Mouse (Mus musculus) urinary bladder, postnatal 36 days (tissue): ENCODE measurements around the gene Ubtf.
"Not testable (repeated sequence)": the region's sequence is repeated elsewhere in the genome, so short reads cannot be mapped to it uniquely, and the experiment has no call there.

ENCODE experiments used
- DNase-seq, 2 experiments: peaks; one replicate each; pipeline ENCODE4 v3.0.0; 2022; ENCODE audit warnings: low spot score in 2 of 2, mixed read lengths in 1 of 2

Gene Ubtf

DNA sequence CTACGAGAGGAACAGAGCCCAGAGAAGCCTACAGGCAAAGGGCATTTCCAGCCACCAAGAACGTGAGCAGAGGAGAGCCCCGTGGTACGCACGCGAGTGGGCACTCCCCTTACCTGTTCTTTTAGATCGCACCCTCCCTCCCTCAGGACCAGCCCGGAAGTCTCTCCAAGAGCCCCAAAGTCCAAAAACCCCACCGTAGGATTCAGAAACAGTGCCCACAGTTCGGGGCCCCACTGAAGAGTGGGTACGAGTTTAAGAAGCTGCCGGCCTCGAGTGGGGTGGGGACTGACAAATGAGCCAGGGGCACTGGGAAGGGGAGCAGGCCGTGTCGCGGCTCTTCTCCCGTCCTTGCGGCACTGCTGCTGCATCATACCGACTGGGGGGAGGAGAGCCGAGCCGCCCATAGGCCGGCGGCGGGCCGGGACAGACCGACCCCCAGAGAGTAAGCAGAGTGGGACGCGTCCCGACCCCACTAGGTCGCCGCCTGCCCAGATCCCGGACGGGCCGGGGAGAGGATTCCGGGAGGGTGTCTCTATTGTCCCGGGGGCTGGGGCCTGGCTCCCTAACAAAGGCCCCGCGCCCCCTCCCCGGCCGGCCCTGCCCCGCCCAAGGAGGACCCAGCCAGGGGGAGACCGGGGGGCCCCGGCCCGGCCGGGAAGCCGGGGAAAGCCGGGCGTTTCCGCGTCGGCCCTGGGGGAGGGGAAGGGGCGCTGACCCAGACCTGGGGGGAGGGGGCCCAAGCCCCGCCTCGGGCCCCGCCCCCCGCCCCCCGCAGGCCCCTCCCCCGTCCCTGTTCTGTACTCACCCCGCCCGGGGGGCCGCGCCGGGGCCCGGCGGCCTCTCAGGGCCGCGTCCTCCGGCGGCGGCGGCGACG lies 23.7 kb downstream of the Ubtf start:
- peak; percentile 39 to 40 for DNase-seq

DNA sequence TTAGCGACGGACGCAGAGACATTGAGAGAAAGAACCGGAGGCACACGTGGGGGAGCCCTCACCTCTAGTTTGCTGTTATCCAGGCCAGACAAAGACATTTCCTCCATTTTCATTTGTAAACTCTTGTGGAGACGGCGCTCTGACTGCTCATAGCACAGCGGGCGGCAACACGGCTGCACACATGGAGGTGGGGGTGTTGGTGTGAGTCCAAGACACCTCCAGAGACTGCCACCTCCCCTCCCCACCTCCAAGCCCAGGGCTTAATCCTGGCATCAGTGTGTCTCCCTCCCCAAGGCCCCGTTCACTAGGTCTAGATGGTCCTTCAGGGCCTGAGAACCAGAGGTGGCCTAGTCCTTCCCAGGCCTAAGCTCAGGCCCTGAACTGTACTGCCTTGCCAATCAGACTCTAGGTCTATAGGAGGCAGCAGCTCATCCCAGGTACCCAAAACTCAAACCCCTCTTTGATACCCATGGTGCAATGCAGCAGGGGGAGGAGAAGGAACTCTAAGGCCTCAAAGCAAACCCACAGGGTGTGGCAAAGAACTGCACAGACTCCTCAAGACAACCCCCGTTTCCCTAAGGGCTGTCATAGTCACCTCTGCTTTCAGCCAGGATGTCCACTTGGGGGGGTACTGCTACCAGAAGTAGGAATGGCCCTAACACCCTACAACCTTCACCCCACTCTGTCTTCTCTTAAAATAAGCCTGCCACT lies 24.5 kb downstream of the Ubtf start:
- peak in 1 of 2 experiments; percentile 36 for DNase-seq

DNA sequence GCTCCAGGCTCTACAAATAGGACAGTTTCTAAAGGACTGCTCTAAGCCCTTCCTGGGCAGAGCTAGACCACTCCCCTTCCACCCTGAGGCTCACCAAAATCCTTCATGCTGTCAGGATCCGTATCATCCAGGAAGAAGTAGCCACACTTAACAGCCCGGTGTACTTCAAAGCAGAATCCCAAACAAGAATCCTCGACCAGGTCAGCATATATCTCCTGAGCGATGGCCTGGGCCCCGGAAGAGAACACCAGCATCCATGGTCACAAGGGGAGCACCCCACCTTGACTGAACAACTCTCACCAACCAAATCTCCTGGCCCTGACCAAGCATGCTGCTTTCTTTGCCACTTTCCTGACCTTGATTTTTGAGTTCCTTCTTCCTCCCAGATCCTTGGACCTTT lies 25.1 kb downstream of the Ubtf start:
- DNase-seq = no peak

DNA sequence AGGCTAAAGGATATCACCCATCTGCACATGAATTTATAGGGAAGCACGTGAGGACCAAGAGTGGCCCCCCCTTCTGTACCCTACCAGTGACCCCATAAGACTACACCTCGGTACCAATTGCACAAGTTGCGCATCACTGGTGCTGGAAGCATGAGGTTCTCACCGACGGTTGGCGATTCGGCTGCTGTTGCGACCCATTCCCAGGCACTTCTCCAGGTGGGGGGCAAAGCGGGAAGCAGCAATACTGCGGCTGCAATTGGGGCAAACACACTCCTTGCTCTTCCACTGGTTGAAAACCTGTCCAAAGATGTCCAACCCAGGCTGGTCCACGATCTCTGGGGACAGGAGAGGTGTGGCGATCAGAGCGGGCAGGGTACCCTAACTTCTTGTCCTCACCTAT lies 25.6 kb downstream of the Ubtf start:
- no peak for DNase-seq

DNA sequence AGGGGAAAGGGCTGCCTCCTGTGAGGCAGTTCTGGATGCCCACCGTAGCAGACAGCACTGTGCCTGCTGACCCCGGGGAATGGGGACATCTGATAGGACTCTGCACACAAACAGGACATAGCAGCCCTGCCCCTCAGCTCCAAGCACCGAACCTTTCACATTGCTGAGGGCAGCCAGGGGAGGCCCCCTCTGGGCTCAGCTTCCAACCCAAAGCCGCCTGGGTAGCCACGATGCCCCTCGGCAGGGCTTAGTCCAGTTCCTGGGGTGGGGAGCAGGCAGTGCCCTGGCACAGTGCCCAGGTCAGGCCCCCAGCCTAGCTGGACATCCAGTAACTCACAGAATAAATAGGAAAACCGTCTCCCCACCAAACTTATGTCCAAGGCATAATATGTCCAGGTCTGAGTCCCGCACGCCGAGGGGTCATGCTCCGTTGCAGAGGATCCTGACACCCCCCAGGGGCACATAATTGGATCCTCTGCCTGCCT lies 28.4 kb downstream of the Ubtf start:
- DNase-seq = no peak

DNA sequence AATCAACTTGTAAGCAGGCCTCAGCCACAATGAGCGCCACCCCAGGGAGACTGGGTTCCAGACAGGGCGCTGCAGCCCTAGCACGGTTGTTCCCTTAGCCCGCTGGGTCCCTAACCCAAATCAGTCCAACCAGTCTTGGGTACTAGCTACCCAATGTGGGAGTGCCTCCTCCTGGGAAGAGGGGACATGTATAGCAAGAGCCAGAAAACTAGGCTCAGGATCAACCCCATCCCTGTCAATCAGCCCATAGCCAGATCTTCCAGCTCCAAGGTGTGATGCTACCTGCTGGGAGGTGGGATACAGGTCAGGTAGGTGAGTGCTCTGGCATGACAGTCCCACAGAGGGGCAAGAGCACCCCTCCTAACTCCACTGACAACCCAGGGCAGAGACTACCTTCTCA lies 29.4 kb downstream of the Ubtf start:
- no peak for DNase-seq

DNA sequence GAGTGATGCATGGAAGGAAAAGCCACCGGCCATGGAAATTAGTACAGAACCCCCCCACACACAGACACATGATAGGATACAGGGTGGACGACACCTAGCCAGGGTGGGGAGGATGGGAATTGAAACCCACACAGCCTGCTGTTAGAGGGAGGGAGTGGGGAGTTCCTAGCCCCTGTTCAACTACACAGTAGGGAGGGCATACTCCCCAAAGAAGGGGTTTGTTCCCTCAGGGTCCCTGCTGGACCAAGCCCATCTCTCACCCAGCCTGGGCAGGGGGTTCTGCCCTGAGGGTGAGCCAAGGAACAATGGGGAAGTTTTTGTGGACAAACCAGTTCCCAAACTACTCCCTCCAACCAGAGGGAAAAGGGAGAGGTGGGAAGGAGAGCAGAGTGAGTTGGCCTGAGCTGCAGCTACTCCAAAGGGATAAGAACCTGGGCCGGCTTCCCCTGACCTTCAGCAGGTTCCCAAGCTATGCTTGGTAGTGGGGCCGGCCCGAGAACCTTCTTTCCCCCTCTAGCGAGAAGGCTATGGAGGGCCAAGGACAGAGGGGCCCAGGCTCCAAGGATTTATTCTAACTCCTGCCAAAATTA lies 29.9 kb downstream of the Ubtf start:
- no peak for DNase-seq

DNA sequence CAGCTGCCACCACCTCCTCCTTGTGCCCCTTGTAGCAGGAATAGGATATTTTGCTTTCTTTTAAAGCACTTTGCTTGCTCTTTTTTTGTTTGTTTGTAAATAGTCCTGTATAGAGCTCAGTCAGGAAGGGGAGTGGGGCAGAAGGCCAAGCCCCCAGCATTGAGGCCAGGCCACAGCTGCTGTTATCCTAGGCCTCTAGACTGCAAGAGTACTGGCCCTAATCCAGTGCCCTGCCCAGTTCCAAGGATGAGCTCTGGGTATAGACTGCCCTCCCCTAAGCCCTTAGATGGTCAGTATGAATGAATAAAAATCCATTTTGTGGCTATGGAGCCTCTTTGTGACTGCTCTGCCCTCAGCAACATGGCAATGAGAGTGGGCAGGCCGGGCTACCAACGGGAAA lies 30.6 kb downstream of the Ubtf start:
- DNase-seq = no peak

DNA sequence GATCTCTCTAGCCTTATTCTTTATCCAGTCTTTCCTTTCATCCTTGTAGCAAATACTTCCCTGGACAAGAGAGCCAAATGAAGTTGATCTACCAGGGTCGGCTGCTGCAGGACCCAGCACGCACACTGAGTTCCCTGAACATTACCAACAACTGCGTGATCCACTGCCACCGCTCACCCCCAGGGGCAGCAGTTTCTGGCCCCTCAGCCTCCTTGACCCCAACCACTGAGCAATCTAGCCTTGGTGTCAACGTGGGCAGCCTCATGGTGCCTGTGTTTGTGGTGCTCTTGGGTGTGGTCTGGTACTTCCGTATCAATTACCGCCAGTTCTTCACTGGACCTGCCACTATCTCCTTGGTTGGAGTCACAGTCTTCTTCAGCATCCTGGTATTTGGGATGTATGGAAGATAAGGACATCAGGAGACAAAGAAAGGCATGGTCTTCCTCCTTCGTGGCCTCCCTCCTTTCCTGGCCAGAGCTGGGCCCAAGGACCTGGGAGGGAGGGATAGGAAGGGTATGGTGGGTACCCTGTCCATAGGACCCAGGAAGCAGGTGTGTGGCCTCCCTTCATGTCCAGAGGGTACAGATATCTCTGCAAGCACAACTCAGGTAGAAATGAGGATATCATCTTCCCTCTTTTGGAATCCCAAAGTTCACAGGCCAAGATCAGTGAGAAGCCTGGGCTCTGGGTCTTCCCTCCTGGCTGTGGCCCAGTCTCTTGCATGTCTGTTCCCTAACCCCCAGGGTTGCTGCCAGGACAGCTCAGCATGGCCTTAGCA lies 31.3 kb downstream of the Ubtf start:
- DNase-seq = no peak

DNA sequence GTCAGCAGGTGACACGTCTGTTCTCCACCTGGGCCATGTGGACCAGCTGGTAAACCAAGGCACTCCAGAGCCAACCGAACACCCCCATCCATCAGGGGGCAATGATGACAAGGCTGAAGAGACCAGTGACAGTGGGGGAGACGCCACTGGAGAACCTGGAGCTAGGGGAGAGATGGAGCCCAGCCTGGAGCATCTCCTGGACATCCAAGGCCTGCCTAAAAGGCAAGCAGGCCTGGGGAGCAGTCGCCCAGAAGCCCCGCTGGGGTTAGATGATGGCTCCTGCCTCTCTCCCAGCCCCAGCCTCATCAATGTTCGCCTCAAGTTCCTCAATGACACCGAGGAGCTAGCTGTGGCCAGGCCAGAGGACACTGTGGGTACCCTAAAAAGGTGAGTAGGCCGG lies 32.1 kb downstream of the Ubtf start:
- no peak for DNase-seq

DNA sequence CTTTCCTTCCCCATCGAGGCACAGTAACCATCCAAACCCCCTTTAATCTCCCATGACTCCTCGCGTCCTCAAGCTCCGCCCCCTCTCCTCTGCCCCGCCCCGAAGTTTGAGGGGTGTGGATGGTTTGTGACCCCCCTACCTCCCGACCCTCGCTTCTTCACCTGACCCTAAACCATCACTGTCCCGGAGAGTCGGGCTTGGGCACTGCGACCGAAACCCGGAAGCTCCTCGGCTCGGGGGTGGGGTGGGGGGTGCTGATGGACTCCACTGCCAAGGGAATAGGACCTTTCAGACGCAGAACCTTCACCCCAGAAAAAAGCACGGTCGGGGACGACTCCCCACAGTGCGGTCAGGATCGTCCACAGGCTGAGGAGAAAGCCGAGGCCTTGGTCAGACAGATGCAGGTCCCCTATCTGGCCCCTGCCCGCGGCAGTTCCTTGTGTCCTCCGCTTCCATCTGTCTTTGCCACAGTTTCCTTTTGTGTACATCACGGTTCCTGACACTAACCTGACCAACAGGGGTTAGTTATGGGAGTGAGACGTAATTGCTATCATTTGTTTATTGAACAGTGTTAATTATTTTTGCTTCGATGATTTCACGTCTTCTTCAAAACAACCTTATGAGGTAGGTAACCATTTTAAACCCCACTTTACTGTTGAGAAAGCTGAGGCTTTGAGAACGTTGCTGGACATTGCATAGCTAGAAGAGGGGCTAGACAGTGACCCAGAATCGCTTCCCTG lies 34.3 kb downstream of the Ubtf start:
- no peak for DNase-seq

DNA sequence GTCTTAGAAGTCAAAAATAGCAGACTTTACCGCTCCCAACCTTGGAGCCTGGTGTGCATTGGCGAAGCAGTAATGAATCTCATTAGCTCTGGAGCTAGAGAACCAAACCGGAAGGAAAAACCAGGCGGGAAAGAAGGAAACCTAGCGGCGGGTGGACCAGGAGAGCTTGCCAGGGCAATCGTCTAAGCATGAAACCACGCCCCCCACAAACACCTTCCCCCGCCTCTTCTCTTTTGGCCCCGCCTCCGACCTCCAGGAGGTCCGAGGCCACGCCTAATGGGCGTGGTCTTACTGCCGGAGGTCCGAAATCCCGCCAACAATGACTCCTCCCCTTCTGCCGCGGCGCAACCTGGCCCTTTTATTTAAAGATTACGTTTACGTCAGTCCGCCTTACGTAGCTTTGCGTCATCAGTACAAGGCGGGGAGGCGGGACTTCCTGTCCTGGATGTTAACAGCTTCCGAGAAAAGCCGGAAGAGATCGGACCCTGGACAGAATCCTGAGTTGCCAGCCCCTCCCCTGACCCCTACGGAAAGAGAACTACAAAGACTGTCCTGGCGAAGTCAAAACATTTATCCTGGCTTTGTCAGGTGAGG lies 34.9 kb downstream of the Ubtf start, which contains the start of gene Tmub2:
TSS of gene Tmub2 (plus strand) at position 431 of the 594 bp plus-strand sequence.
- DNase-seq = peak; percentile 94 to 96

DNA sequence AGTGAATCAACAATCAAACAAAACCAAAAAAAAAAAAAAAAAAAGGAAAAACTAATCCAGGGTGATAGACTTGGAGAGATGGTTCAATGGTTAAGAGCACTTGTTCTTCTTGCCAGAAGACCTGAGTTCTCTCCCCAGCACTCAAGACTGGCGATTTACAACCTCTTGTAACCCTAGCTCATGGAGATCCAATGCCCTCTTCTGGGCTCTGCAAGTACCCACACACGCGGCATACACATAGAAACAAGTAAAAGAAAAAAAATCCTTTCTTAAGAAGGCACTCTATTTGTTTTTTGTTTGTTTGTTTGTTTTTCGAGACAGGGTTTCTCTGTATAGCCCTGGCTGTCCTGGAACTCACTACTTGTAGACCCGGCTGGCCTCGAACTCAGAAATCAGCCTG lies 35.6 kb downstream of the Ubtf start:
- no peak for DNase-seq

DNA sequence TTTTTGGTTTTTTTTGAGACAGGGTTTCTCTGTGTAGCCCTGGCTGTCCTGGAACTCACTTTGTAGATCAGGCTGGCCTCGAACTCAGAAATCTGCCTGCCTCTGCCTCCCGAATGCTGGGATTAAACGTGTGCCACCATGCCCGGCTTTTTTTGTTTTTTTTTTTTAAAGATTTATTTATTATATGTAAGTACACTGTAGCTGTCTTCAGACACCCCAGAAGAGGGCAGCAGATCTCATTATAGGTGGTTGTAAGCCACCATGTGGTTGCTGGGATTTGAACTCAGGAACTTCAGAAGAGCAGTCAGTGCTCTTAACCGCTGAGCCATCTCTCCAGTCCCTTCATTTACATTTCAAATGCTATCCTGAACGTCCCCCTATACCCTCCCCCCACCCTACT lies 39.3 kb downstream of the Ubtf start:
- not testable (repeated sequence) for DNase-seq

DNA sequence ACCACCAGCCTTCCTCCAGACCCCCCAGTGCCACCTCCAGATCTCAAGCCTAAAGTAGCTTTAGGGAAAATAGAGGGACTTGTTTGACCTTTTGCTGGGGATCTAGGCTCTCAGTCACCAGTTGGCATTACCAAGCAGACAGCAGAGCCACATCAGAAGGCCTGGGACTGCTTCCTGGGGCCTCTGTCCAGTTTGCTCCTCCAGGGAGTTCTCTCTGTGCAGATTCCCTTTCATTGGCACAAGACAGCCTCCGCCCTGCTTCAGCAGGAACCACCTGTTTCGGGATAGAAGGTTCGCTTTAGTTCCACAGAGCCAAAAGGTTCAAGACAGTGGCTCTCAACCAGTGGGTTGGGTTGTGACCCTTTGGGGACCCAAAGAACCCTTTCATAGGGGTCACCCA lies 39.9 kb downstream of the Ubtf start:
- no peak for DNase-seq

DNA sequence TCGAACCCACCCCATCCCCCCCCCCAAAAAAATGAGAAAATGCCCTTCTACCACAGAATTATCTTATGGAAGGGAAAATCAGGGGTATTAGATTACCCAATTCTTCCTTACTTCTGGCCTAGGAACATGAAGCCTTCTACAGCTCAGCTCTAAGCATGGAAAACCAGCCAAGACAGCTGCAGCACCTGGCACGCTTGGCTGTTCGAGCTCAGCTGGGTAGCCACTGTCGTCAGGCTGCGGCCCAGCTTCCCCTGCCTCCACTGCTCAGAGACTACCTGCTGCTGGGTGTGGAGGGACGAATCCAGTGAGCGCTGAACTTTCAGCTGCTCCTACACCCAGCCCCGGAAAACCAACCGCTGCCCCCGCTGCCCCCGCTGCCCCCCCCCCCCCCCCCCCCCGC lies 41.8 kb downstream of the Ubtf start:
- DNase-seq = no peak

DNA sequence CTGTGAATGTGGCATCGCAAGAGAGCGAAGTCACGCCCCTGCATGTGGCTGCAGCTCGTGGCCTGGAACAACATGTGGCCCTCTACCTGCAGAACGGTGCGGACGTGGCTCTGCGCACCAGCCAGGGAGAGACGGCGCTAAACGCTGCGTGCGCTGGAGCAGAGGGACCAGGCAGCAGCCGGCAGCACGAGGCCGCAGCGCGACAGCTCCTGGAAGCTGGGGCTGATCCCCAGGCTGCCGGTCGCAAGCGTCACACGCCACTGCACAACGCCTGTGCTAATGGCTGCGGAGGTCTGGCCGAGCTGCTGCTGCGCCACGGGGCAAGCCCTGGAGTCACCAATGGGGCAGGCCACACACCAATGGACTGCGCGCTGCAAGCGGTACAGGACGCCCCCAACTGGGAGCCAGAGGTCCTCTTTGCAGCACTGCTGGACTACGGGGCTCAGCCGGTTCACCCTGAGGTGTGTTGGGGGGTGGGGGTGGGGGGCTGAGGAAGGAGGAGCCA lies 43.1 kb downstream of the Ubtf start:
- DNase-seq = peak in 1 of 2 experiments; percentile 18

DNA sequence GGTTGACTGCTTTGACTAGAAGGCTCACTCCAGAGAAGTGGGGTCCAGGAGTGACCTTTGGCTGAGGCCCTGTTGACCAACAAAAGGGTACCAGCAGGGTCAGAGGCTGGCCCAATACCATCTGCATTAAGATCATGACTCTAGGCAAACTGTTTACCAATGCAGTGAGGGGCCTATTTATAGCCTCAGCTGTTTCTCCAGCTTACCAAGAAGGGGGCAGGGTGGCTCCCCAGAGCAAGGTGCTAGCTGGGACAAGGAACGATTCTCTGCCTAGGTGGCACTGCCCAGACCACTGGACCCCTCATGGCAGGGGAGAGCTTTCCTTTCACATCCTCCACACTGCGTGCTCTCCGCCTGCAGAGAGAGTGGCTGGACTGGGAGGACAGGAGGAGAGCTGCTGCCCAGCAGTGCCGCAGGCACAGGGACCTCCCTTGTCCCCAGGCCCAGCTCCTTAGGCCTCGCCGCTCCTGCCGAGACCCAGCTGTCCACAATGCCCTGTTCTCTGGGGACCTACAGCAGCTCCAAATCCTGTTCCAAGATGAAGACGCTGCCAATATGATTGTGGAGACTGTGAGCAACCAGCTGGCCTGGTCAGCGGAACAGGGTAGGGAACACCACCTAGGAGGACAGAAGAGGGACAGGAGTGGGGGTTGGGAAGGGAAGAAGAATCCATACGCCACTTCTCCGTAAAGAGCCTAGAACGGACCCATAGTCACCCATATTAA lies 50.9 kb downstream of the Ubtf start, which contains the start of gene Asb16:
TSS of gene Asb16 (plus strand) at position 224 of the 725 bp plus-strand sequence.
- DNase-seq = no peak

DNA sequence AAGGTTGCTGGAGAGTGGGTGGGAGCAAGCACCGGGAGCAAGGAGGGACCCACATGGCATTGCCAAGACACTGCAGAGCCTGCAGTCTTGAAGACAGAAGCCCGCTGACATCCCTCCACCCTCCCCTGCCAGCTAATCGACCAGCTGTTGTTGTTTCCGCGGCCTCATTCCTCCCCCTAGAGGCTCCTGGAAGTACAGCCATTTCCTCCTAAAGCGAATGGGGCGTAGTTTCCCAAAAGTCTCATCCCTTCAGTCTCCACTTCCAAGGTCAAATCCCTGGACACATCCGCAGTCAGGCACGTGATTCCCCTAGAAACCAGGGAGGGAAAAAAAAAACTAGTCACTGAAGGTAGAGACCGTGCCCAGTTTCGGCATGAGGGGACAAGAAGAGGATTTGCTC lies 52.1 kb downstream of the Ubtf start:
- DNase-seq = peak; percentile 49 to 74
